Mouse (Mus musculus): ENCODE measurements around the gene AI467606. TPM values are rescaled to one million over a fixed set of nuclear protein-coding genes. Genes with fewer than 3 reads are reported as not detected.
"Not testable (repeated sequence)": the region's sequence is repeated elsewhere in the genome, so short reads cannot be mapped to it uniquely, and the experiment has no call there.

Gene AI467606
- polyA plus RNA-seq, 1 experiment = 93.9 TPM

- Histone ChIP-seq H3K9me3 (peaks cover 4% of the 10 kb centered on the region; the same call in 1 of the 2 replicates), H3K36me3 (replicated peaks; ENCODE audit: low read length) (no peaks in the 10 kb centered on the region), H3K4me1 (peaks cover 61% of the 10 kb centered on the region), H3K27me3 (replicated peaks) (no peaks in the 10 kb centered on the region), H3K4me3 (replicated peaks) (peak overlapping the region; percentile 42)
- TF ChIP-seq FLI1 (IDR thresholded peaks at IDR 0.05; ENCODE audit: low read length) (no peak), GATA1 (IDR thresholded peaks at IDR 0.05; ENCODE audit: borderline replicate concordance, low read length) (no peak)
Measured at GRCm38 (mm10) chr7:127080045-127080444, 11.1 kb upstream of the AI467606 start.

DNA sequence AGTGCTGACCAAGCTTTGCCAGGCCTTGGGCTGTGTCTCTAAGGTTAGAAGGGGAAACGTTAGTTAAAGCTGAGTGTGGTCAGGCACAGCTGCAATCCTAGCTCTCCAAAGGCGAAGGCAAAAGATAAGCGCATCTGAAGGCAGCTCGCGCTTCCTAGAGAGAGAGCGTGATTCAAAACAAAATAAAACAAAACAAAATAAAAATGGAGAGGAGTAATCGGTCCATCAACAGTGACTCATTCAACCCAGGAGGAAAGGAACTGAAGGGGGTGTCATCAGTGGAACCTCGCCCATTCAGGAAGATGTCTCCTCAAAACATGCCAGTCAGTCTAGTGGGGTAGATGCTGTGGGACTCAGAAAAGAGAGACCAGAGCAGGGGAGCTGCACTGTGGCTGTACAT, 8.9 kb upstream of the AI467606 start:
- Histone ChIP-seq H3K4me1 (peaks cover 55% of the 10 kb centered on the region), H3K4me3 (replicated peaks) (no peak overlapping the region), H3K9me3 (no peaks in the 10 kb centered on the region), H3K36me3 (replicated peaks; ENCODE audit: low read length) (no peaks in the 10 kb centered on the region), H3K27me3 (replicated peaks) (no peaks in the 10 kb centered on the region)
- TF ChIP-seq GATA1 (IDR thresholded peaks at IDR 0.05; ENCODE audit: borderline replicate concordance, low read length) (no peak), FLI1 (IDR thresholded peaks at IDR 0.05; ENCODE audit: low read length) (no peak)

DNA sequence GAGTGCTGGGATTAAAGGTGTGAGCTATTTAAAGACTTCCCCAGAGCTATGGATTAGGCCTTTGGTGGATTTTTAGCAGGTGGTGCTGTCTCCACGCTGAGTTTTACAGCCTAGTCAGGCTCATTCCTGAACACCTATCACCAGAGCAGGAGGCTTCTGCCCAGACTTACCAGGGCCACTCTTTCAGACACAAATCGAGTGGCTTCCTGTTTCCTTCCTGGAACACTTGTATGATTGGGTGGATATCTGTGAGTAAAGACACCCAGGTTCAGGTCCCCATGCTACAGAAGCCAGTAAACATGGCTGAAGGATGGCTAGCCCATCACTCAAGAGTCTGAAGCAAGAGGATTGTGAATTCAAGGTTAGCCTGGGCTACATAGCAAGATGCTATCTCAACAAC, 8.2 kb upstream of the AI467606 start:
- H3K27me3 ChIP-seq (replicated peaks) = no peaks in the 10 kb centered on the region
- no peak for TF ChIP-seq FLI1 (IDR thresholded peaks at IDR 0.05; ENCODE audit: low read length)
- no peak for TF ChIP-seq GATA1 (IDR thresholded peaks at IDR 0.05; ENCODE audit: borderline replicate concordance, low read length)
- H3K36me3 ChIP-seq (replicated peaks; ENCODE audit: low read length) = no peaks in the 10 kb centered on the region
- no peaks in the 10 kb centered on the region for H3K9me3 ChIP-seq
- no peak overlapping the region for H3K4me3 ChIP-seq (replicated peaks)
- peaks cover 54% of the 10 kb centered on the region for H3K4me1 ChIP-seq

DNA sequence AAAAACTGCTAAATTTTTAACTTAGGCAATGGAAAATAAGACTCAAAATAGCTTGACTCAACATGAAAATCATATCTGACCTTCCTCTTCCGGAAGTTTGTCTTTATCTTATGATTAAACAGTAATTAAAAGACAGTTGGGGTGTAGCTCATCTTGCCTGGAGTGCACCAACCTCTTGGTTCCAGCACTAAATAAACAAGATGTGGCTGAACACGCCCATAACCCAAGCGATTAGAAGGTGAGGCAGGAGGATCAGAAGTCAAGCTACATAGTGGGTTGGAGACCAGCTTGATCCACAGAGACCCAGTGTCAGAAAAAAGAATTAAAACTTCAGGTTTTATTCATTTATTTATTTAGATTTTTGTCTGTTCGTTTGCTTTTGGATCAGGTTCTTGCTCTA, 7.5 kb upstream of the AI467606 start:
- TF ChIP-seq FLI1 (IDR thresholded peaks at IDR 0.05; ENCODE audit: low read length) (no peak), GATA1 (IDR thresholded peaks at IDR 0.05; ENCODE audit: borderline replicate concordance, low read length) (no peak)
- H3K27me3 ChIP-seq (replicated peaks) = no peaks in the 10 kb centered on the region
- H3K4me1 ChIP-seq = peaks cover 49% of the 10 kb centered on the region
- H3K4me3 ChIP-seq (replicated peaks) = no peak overlapping the region
- no peaks in the 10 kb centered on the region for H3K36me3 ChIP-seq (replicated peaks; ENCODE audit: low read length)
- H3K9me3 ChIP-seq = no peaks in the 10 kb centered on the region

DNA sequence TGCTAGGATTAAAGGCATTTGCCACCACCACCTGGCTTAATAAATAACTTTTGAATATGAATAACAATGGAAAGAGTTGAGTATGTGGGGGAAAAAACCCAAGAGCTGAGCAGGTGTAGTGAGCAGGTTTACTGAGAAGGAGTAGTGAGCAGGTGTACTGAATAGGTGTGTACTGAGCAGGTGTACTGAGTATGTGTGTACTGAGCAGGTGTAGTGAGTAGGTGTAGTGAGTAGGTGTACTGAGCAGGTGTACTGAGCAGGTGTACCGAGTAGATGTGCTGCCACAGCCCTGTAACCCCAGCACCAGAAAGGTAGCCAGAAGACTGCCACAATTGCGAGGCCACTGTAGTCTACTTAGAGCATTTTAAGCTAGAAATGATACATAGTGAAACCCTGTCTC, 6.4 kb upstream of the AI467606 start:
- TF ChIP-seq GATA1 (IDR thresholded peaks at IDR 0.05; ENCODE audit: borderline replicate concordance, low read length) = no peak
- no peak for TF ChIP-seq FLI1 (IDR thresholded peaks at IDR 0.05; ENCODE audit: low read length)
- Histone ChIP-seq H3K27me3 (replicated peaks) (no peaks in the 10 kb centered on the region), H3K36me3 (replicated peaks; ENCODE audit: low read length) (no peaks in the 10 kb centered on the region), H3K4me3 (replicated peaks) (peak overlapping the region; percentile 28), H3K4me1 (peaks cover 55% of the 10 kb centered on the region), H3K9me3 (no peaks in the 10 kb centered on the region)

- not testable (repeated sequence) for H3K4me3 ChIP-seq (replicated peaks); H3K27me3 ChIP-seq (replicated peaks); H3K36me3 ChIP-seq (replicated peaks; ENCODE audit: low read length); H3K9me3 ChIP-seq
- H3K4me1 ChIP-seq = peaks cover 57% of the 10 kb centered on the region
Measured at GRCm38 (mm10) chr7:127085751-127086150, 5.4 kb upstream of the AI467606 start.

- H3K27me3 ChIP-seq (replicated peaks); H3K4me3 ChIP-seq (replicated peaks); H3K36me3 ChIP-seq (replicated peaks; ENCODE audit: low read length); H3K9me3 ChIP-seq: not testable (repeated sequence)
- peaks cover 57% of the 10 kb centered on the region for H3K4me1 ChIP-seq
Measured at GRCm38 (mm10) chr7:127087278-127088010, 3.7 kb upstream of the AI467606 start, which contains the start of gene Zg16. TSS of gene Zg16 (minus strand) at chr7:127087328.

DNA sequence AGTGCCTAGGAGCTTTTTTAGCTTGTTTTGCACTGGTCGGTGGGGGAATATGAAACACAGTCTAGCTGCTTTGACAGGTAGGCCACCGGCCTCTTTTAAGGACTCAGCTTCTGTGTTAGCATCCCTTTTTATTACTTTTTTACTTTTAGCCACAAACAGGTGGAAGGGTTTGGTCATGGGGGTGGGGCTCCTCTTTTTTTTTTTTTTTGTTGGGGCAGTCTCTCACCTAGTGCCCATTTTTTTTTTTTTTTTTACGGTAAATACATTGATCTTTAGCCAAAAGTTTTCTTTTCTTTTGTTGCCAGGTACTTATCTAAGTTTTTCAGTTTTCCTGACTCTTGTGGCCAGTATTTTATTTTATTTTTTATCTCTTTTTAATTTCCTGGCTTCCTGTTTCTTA, 3.1 kb upstream of the AI467606 start:
- Histone ChIP-seq H3K36me3 (replicated peaks; ENCODE audit: low read length) (peaks cover 12% of the 10 kb centered on the region), H3K4me1 (peaks cover 57% of the 10 kb centered on the region), H3K9me3 (no peaks in the 10 kb centered on the region), H3K4me3 (replicated peaks) (no peak overlapping the region), H3K27me3 (replicated peaks) (no peaks in the 10 kb centered on the region)
- TF ChIP-seq GATA1 (IDR thresholded peaks at IDR 0.05; ENCODE audit: borderline replicate concordance, low read length) = no peak
- no peak for TF ChIP-seq FLI1 (IDR thresholded peaks at IDR 0.05; ENCODE audit: low read length)

- Histone ChIP-seq H3K4me1 (peaks cover 62% of the 10 kb centered on the region), H3K4me3 (replicated peaks) (peak overlapping the region; percentile 89), H3K27me3 (replicated peaks) (no peaks in the 10 kb centered on the region), H3K9me3 (no peaks in the 10 kb centered on the region), H3K36me3 (replicated peaks; ENCODE audit: low read length) (peaks cover 23% of the 10 kb centered on the region)
- no peak for TF ChIP-seq GATA1 (IDR thresholded peaks at IDR 0.05; ENCODE audit: borderline replicate concordance, low read length)
- no peak for TF ChIP-seq FLI1 (IDR thresholded peaks at IDR 0.05; ENCODE audit: low read length)
Measured at GRCm38 (mm10) chr7:127088901-127089845, 2.0 kb upstream of the AI467606 start.

Data from megakaryocyte, embryonic 14.5 days (primary cell).